Mouse (Mus musculus) activated CD4-positive, CD25-positive, alpha-beta regulatory T cell, adult 4 months (primary cell): ENCODE data around the gene Mcts2. TPM values are rescaled to one million over a fixed set of nuclear protein-coding genes. Genes with fewer than 3 reads are reported as not detected.

ENCODE experiments used
- ATAC-seq: one replicate; pipeline ENCODE4 v1.8.0; 2017
- polyA plus RNA-seq, 2 experiments: library from polyadenylated mRNA; unstranded; fragments of 100-300 nt; shearing (Covaris generic); gene quantifications; one replicate each; pipeline ENCODE4 v1.2.1; 2017

Mcts2 gene
- polyA plus RNA-seq, 2 experiments from 2014 or later = 2.1 to 2.5 TPM

- ATAC-seq = no peak
Measured at GRCm38 (mm10) chr2:152726751-152727335, 40.0 kb downstream of the Mcts2 start.

GRCm38 (mm10) chr2:152727795-152728510 is 41.1 kb downstream of the Mcts2 start:
- no peak for ATAC-seq

GRCm38 (mm10) chr2:152728594-152728993 is 41.8 kb downstream of the Mcts2 start:
- ATAC-seq = no peak

- ATAC-seq = no peak
Measured at GRCm38 (mm10) chr2:152729013-152729635, 42.3 kb downstream of the Mcts2 start.

GRCm38 (mm10) chr2:152729636-152730020 is 42.8 kb downstream of the Mcts2 start:
- no peak for ATAC-seq

- no peak for ATAC-seq
Measured at GRCm38 (mm10) chr2:152733201-152733600, 46.4 kb downstream of the Mcts2 start.

GRCm38 (mm10) chr2:152734501-152734900 is 47.7 kb downstream of the Mcts2 start:
- ATAC-seq = no peak

GRCm38 (mm10) chr2:152734984-152735383 is 48.1 kb downstream of the Mcts2 start:
- ATAC-seq = peak; percentile 63

GRCm38 (mm10) chr2:152736090-152736601 is 49.3 kb downstream of the Mcts2 start, which contains the start of gene Id1:
TSS of gene Id1 (plus strand) at chr2:152736251.
- peak; percentile 70 for ATAC-seq

GRCm38 (mm10) chr2:152736748-152737147 is 49.9 kb downstream of the Mcts2 start:
- ATAC-seq = no peak

Other genes with a start within 250 kb of the Mcts2 start
- gene Defb23, start 222.4 kb upstream of the Mcts2 start, polyA plus RNA-seq = not detected
- gene Defb20, start 210.0 kb upstream of the Mcts2 start, polyA plus RNA-seq = not detected
- gene Defb22, start 196.9 kb upstream of the Mcts2 start, polyA plus RNA-seq = not detected
- not detected for gene Defb26, start 175.3 kb upstream of the Mcts2 start, polyA plus RNA-seq
- gene Defb28, start 168.8 kb upstream of the Mcts2 start, polyA plus RNA-seq = not detected
- not detected for gene Defb29, start 146.9 kb upstream of the Mcts2 start, polyA plus RNA-seq
- not detected for gene Gm17416, start 117.7 kb upstream of the Mcts2 start, polyA plus RNA-seq
- not detected for gene Defb21, start 114.3 kb upstream of the Mcts2 start, polyA plus RNA-seq
- gene Defb19, start 106.7 kb upstream of the Mcts2 start, polyA plus RNA-seq = not detected
- not detected for gene Defb45, start 87.6 kb upstream of the Mcts2 start, polyA plus RNA-seq
- gene Defb36, start 82.7 kb upstream of the Mcts2 start, polyA plus RNA-seq = not detected
- gene Defb25, start 64.0 kb upstream of the Mcts2 start, polyA plus RNA-seq = not detected
- not detected for gene Rem1, start 60.1 kb upstream of the Mcts2 start, polyA plus RNA-seq
- 10 to 100 TPM; 72.7 to 82.3 TPM for gene H13, start 17.6 kb upstream of the Mcts2 start, polyA plus RNA-seq
- under 1 TPM; 0.56 to 0.97 TPM for gene Id1, start 49.2 kb downstream of the Mcts2 start, polyA plus RNA-seq
- gene Cox4i2, start 67.1 kb downstream of the Mcts2 start, polyA plus RNA-seq = not detected
- 10 to 100 TPM; 52.4 to 59.9 TPM for gene Bcl2l1, start 144.7 kb downstream of the Mcts2 start, polyA plus RNA-seq
- gene Tpx2, start 160.9 kb downstream of the Mcts2 start, polyA plus RNA-seq = 10 to 100 TPM; 21.3 to 23.3 TPM
- not detected for gene Mylk2, start 224.3 kb downstream of the Mcts2 start, polyA plus RNA-seq
- gene Foxs1, start 246.2 kb downstream of the Mcts2 start, polyA plus RNA-seq = not detected